Mouse (Mus musculus) ES-Bruce4 (cell line): ENCODE measurements around the gene Spred2. TPM values are rescaled to one million over a fixed set of nuclear protein-coding genes. Genes with fewer than 3 reads are reported as not detected.
"Not testable (repeated sequence)": the region's sequence is repeated elsewhere in the genome, so short reads cannot be mapped to it uniquely, and the experiment has no call there.

Experiments
- H3K27ac ChIP-seq: 2 replicates; pipeline ENCODE4 v1.5.1; 2012; ENCODE audit warnings: low read length, inconsistent platforms; ENCODE audit not compliant: insufficient read depth
- H3K27me3 ChIP-seq: 2 replicates; pipeline ENCODE4 v1.6.1; 2012; ENCODE audit warnings: mild to moderate bottlenecking, low read length, inconsistent platforms; ENCODE audit not compliant: control insufficient read depth, poor library complexity, insufficient read depth, severe bottlenecking
- H3K36me3 ChIP-seq: 2 replicates; pipeline ENCODE4 v1.6.1; 2012; ENCODE audit warnings: inconsistent platforms, mild to moderate bottlenecking, low read length, moderate library complexity; ENCODE audit not compliant: control insufficient read depth, poor library complexity, insufficient read depth, severe bottlenecking
- H3K4me1 ChIP-seq: one replicate; pipeline ENCODE4 v1.8.1; 2011; ENCODE audit warnings: low read length; ENCODE audit not compliant: control insufficient read depth, insufficient read depth
- H3K4me3 ChIP-seq: 2 replicates; pipeline ENCODE4 v1.5.1; 2011; ENCODE audit warnings: low read depth, mild to moderate bottlenecking, low read length
- H3K9ac ChIP-seq: 2 replicates; pipeline ENCODE4 v1.6.1; 2012; ENCODE audit warnings: low read depth, mild to moderate bottlenecking, inconsistent platforms; ENCODE audit not compliant: poor library complexity, severe bottlenecking
- H3K9me3 ChIP-seq: replicated peaks from 2 replicates; pipeline ENCODE4 v1.6.1; 2012; ENCODE audit warnings: mild to moderate bottlenecking, low read length, inconsistent platforms; ENCODE audit not compliant: control insufficient read depth, poor library complexity, insufficient read depth, severe bottlenecking
- CTCF ChIP-seq: IDR thresholded peaks from one replicate; pipeline ENCODE4 v1.8.1; 2011; ENCODE audit warnings: low read depth, low read length
- EP300 ChIP-seq: IDR thresholded peaks from 2 replicates; pipeline ENCODE4 v1.6.1; 2011; ENCODE audit warnings: low read depth, low read length; ENCODE audit not compliant: insufficient read depth
- POLR2A ChIP-seq: IDR thresholded peaks from one replicate; pipeline ENCODE4 v1.8.1; 2011; ENCODE audit warnings: low read length; ENCODE audit not compliant: insufficient read depth
- polyA plus RNA-seq: library from polyadenylated mRNA; stranded (reverse); fragments of >200 nt; gene quantifications from 2 replicates; pipeline ENCODE4 v1.2.4, GENCODE M21; 2011; ENCODE audit warnings: low read depth; ENCODE audit not compliant: missing spikeins, insufficient read depth, insufficient read length

Gene Spred2
- polyA plus RNA-seq, 1 experiment, result 41.9 TPM

- TF ChIP-seq POLR2A (no peak), CTCF (peak; percentile 37), EP300 (no peak)
- Histone ChIP-seq H3K27ac (no peak overlapping the region), H3K36me3 (peaks cover 14% of the 10 kb centered on the region), H3K9me3 (peaks cover 3% of the 10 kb centered on the region; the same call in 1 of the 2 replicates), H3K4me1 (no peaks in the 10 kb centered on the region), H3K9ac (no peak overlapping the region), H3K27me3 (no peaks in the 10 kb centered on the region), H3K4me3 (no peak overlapping the region)
Measured at GRCm38 (mm10) chr11:20056168-20056567, 132.0 kb downstream of the Spred2 start.

- H3K27ac ChIP-seq, result no peak overlapping the region
- H3K36me3 ChIP-seq, result peaks cover 14% of the 10 kb centered on the region
- no peak overlapping the region for H3K4me3 ChIP-seq
- peaks cover 3% of the 10 kb centered on the region; the same call in 1 of the 2 replicates for H3K9me3 ChIP-seq
- TF ChIP-seq EP300 (no peak), POLR2A (no peak), CTCF (no peak)
- no peak overlapping the region for H3K9ac ChIP-seq
- H3K27me3 ChIP-seq, result no peaks in the 10 kb centered on the region
- H3K4me1 ChIP-seq, result peaks cover 1% of the 10 kb centered on the region
Measured at GRCm38 (mm10) chr11:20057429-20057828, 133.3 kb downstream of the Spred2 start.

- TF ChIP-seq POLR2A (no peak), CTCF (no peak), EP300 (no peak)
Measured at GRCm38 (mm10) chr11:20059736-20060135, 135.6 kb downstream of the Spred2 start.

GRCm38 (mm10) chr11:20062801-20063200 is 138.6 kb downstream of the Spred2 start:
- H3K9ac ChIP-seq, H3K4me1 ChIP-seq, H3K27ac ChIP-seq, H3K4me3 ChIP-seq, H3K27me3 ChIP-seq, H3K9me3 ChIP-seq: not testable (repeated sequence)
- peaks cover 41% of the 10 kb centered on the region for H3K36me3 ChIP-seq

More at GRCm38 (mm10) chr11:20059736-20060135, 135.6 kb downstream of the Spred2 start:
- no peaks in the 10 kb centered on the region for H3K27me3 ChIP-seq
- H3K4me3 ChIP-seq, result no peak overlapping the region
- H3K9ac ChIP-seq, result no peak overlapping the region
- H3K9me3 ChIP-seq, result peaks cover 3% of the 10 kb centered on the region; the same call in 1 of the 2 replicates
- peaks cover 18% of the 10 kb centered on the region for H3K36me3 ChIP-seq
- H3K27ac ChIP-seq, result peak overlapping the region; percentile 58
- H3K4me1 ChIP-seq, result peaks cover 1% of the 10 kb centered on the region

GRCm38 (mm10) chr11:20064086-20064485 is 139.9 kb downstream of the Spred2 start:
- not testable (repeated sequence) for H3K27me3 ChIP-seq, H3K9ac ChIP-seq, H3K9me3 ChIP-seq, H3K4me3 ChIP-seq, H3K4me1 ChIP-seq
- peak overlapping the region; percentile 92 for H3K27ac ChIP-seq
- peaks cover 41% of the 10 kb centered on the region for H3K36me3 ChIP-seq

GRCm38 (mm10) chr11:20064926-20065325 is 140.8 kb downstream of the Spred2 start:
- H3K4me3 ChIP-seq, result no peak overlapping the region
- no peak overlapping the region for H3K9ac ChIP-seq
- peak overlapping the region; percentile 92 for H3K27ac ChIP-seq
- TF ChIP-seq CTCF (no peak), POLR2A (no peak), EP300 (no peak)
- H3K36me3 ChIP-seq, result peaks cover 41% of the 10 kb centered on the region
- peaks cover 3% of the 10 kb centered on the region; the same call in 1 of the 2 replicates for H3K9me3 ChIP-seq
- no peaks in the 10 kb centered on the region for H3K27me3 ChIP-seq
- H3K4me1 ChIP-seq, result peaks cover 9% of the 10 kb centered on the region
